Comparison of ENCODE assay signal across 26 mouse cellular contexts in the genomic region with DNA sequence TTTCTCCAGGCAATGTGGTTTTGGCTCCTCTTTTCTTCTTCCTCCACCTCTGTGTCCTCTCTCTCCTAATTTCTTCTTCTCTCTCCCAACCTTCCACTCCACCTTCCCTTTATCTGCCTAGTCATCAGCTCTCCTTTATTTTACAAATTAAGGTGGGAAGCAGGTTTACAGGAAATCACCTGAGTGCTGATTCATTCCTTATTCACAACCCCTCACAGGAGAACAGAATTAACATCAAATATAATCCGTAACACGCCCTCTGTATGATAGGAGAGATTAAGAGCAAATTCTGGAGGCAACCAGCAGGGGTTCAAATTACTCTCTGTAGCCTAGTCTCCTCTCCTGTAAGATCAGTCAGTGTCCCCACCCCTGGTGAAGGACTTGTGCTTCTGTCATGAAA. TPM values are rescaled to one million over a fixed set of nuclear protein-coding genes. Genes with fewer than 3 reads are reported as not detected.
A peak's percentile ranks its signal among the peaks of the same experiment; 100 is the strongest.
DNase-seq lines count a peak whose midpoint lies in the region; ATAC-seq and TF ChIP-seq lines count a peak whose summit lies in the region.
"Had no signal": no experiment of that assay in that cellular context is flagged by ENCODE, and none has a peak within 500 bp of the region (broad histone marks: within the 10 kb centered on the region; RNA-seq: fewer than 3 reads in every experiment).

No protein-coding gene starts in this region.

- intact Hi-C loops in left cerebral cortex, adult 2 months (cut with DNase I) = no loop called here

- H3K9me3 ChIP-seq in forebrain, embryonic 12.5 days = no peaks in the 10 kb centered on the region
- H3K9me3 ChIP-seq in forebrain, embryonic 14.5 days (replicated peaks; ENCODE audit: control insufficient read depth, low read length) = no peaks in the 10 kb centered on the region
- H3K9me3 ChIP-seq: embryonic facial prominence, embryonic 13.5 days; heart, embryonic 15.5 days; hindbrain, embryonic 10.5 days; intestine, embryonic 15.5 days had no signal

- H3K36me3 ChIP-seq in forebrain, embryonic 12.5 days (replicated peaks) = no peaks in the 10 kb centered on the region
- H3K36me3 ChIP-seq in forebrain, embryonic 14.5 days (ENCODE audit: control insufficient read depth, insufficient read depth, low read length) = no peaks in the 10 kb centered on the region
- H3K36me3 ChIP-seq: embryonic facial prominence, embryonic 13.5 days; heart, embryonic 15.5 days; hindbrain, embryonic 10.5 days; intestine, embryonic 15.5 days had no signal

- H3K4me3 ChIP-seq in forebrain, embryonic 12.5 days (replicated peaks) = no peak overlapping the region
- H3K4me3 ChIP-seq in forebrain, embryonic 14.5 days (ENCODE audit: low read depth, low read length) = no peak overlapping the region
- no peak overlapping the region for H3K4me3 ChIP-seq in left cerebral cortex, adult 2 months
- no peak overlapping the region for H3K4me3 ChIP-seq in cortical plate, adult 2 months (ENCODE audit: insufficient read depth, low read length)
- H3K4me3 ChIP-seq: embryonic facial prominence, embryonic 13.5 days; heart, adult 2 months; heart, embryonic 15.5 days; hindbrain, embryonic 10.5 days; intestine, embryonic 15.5 days had no signal

- no peaks in the 10 kb centered on the region for H3K27me3 ChIP-seq in forebrain, embryonic 12.5 days
- H3K27me3 ChIP-seq in forebrain, embryonic 14.5 days (replicated peaks; ENCODE audit: control insufficient read depth, insufficient read depth, low read length) = 0 out of 2 replicates have a peak, but pooled peaks cover 2% of the 10 kb centered on the region
- H3K27me3 ChIP-seq: embryonic facial prominence, embryonic 13.5 days; heart, embryonic 15.5 days; intestine, embryonic 15.5 days had no signal

- WGBS in forebrain, embryonic 12.5 days = 81% methylated on average over 2 of the region's 2 CpGs
- WGBS in forebrain, embryonic 14.5 days = 81% methylated on average over 2 of the region's 2 CpGs

- H3K4me1 ChIP-seq in forebrain, embryonic 12.5 days = peaks cover 19% of the 10 kb centered on the region
- H3K4me1 ChIP-seq in forebrain, embryonic 14.5 days (ENCODE audit: control insufficient read depth, insufficient read depth, low read length) = peaks cover 12% of the 10 kb centered on the region
- H3K4me1 ChIP-seq in cortical plate, adult 2 months (ENCODE audit: control insufficient read depth, insufficient read depth, low read length) = no peaks in the 10 kb centered on the region
- H3K4me1 ChIP-seq: embryonic facial prominence, embryonic 13.5 days; intestine, embryonic 15.5 days had no signal

- DNase-seq in forebrain, embryonic 14.5 days (ENCODE audit: low spot score) = no peak
- no peak for DNase-seq in left cerebral cortex, adult 2 months (ENCODE audit: extremely low spot score in 1 of 2, low spot score in 2 of 2)
- DNase-seq in left cerebral cortex, adult 18-20 months (ENCODE audit: low spot score in 2 of 2) = no peak
- no peak for DNase-seq in lung, postnatal 4 days
- no peak for DNase-seq in adrenal gland, postnatal 36 days
- DNase-seq: adrenal gland, postnatal 14 days; B cell, adult 2 months; cerebellum, adult 8-10 months; cerebellum, postnatal 14 days; gastrocnemius, postnatal 10 days; heart, adult 2 months; heart, postnatal 14 days; kidney, adult 18-20 months had no signal

- TF ChIP-seq POLR2A in cortical plate, adult 2 months (IDR thresholded peaks at IDR 0.05; ENCODE audit: extremely low read depth, insufficient read depth, low read length) = no peak

- H3K9ac ChIP-seq in forebrain, embryonic 12.5 days = no peak overlapping the region
- H3K9ac ChIP-seq in forebrain, embryonic 14.5 days (ENCODE audit: low read length) = no peak overlapping the region
- H3K9ac ChIP-seq: embryonic facial prominence, embryonic 13.5 days; heart, embryonic 15.5 days; hindbrain, embryonic 14.5 days; intestine, embryonic 15.5 days had no signal

- TF ChIP-seq CTCF in left cerebral cortex, adult 2 months (IDR thresholded peaks at IDR 0.05) = no peak
- TF ChIP-seq CTCF in cortical plate, adult 2 months (IDR thresholded peaks at IDR 0.05; ENCODE audit: extremely low read depth, insufficient read depth, low read length) = no peak

- ATAC-seq in forebrain, embryonic 12.5 days (ENCODE audit: low FRiP score) = no peak
- ATAC-seq in forebrain, embryonic 14.5 days = no peak
- ATAC-seq: intestine, embryonic 15.5 days had no signal

- 0 out of 2 replicates have a peak overlapping the region, but pooled peaks have one; percentile 32 for H3K27ac ChIP-seq in forebrain, embryonic 12.5 days
- H3K27ac ChIP-seq in forebrain, embryonic 14.5 days (ENCODE audit: low read depth, low read length) = no peak overlapping the region
- peak overlapping the region; percentile 44; the same call in 1 of the 2 replicates for H3K27ac ChIP-seq in left cerebral cortex, adult 2 months
- H3K27ac ChIP-seq in cortical plate, adult 2 months (ENCODE audit: insufficient read depth, low read length) = peak overlapping the region; percentile 25; the same call in 1 of the 2 replicates
- H3K27ac ChIP-seq: embryonic facial prominence, embryonic 13.5 days; heart, adult 2 months; heart, embryonic 15.5 days; hindbrain, embryonic 10.5 days; hindbrain, embryonic 14.5 days; intestine, embryonic 15.5 days had no signal

- H3K4me2 ChIP-seq in forebrain, embryonic 12.5 days = no peak overlapping the region
- no peak overlapping the region for H3K4me2 ChIP-seq in forebrain, embryonic 14.5 days (ENCODE audit: low read length)
- H3K4me2 ChIP-seq: embryonic facial prominence, embryonic 13.5 days; heart, embryonic 11.5 days; heart, embryonic 15.5 days; hindbrain, embryonic 14.5 days; intestine, embryonic 15.5 days had no signal

RNA-seq across cellular contexts. Expression of a gene that starts 14.0 kb away (rescaled TPM):
- 0.19 and 0.82 TPM in 2 replicates for polyA plus RNA-seq in forebrain, embryonic 12.5 days (2016; fragmentation: Nextera tagmentation; extraction: Ambion mirVana)
- 0.80 and 0.83 TPM in 2 replicates for polyA plus RNA-seq in forebrain, embryonic 14.5 days (2014; fragmentation: Nextera tagmentation; extraction: Ambion mirVana)
- total RNA-seq in left cerebral cortex, adult 2 months (2021) = 1 to 10 TPM; 1.3 to 2.5 TPM
- total RNA-seq in left cerebral cortex, adult 18-20 months (2021) = 1 to 10 TPM; 1.9 to 2.8 TPM
- 0.92 and 2.2 TPM in 2 replicates for polyA plus RNA-seq in cortical plate, adult 2 months (2012; rRNA removed)
- total RNA-seq in adrenal gland, postnatal 36 days (2021) = 1 to 10 TPM in 1 of 2 experiments, under 1 TPM in 1; 0.40 to 7.8 TPM

RNA-seq across cellular contexts. Expression of a gene that starts 35.7 kb away (rescaled TPM):
- polyA plus RNA-seq in forebrain, embryonic 12.5 days (2016; fragmentation: Nextera tagmentation; extraction: Ambion mirVana) = not detected in 2 replicates
- polyA plus RNA-seq in forebrain, embryonic 14.5 days (2014; fragmentation: Nextera tagmentation; extraction: Ambion mirVana) = not detected in 2 replicates
- not detected for total RNA-seq in left cerebral cortex, adult 2 months (2021)
- not detected for total RNA-seq in left cerebral cortex, adult 18-20 months (2021)
- not detected in 2 replicates for polyA plus RNA-seq in cortical plate, adult 2 months (2012; rRNA removed)
- total RNA-seq in adrenal gland, postnatal 36 days (2021) = not detected
- total RNA-seq: adrenal gland, adult 18-20 months; adrenal gland, postnatal 14 days; gastrocnemius, postnatal 10 days; gastrocnemius, postnatal 4 days; heart, adult 2 months; heart, postnatal 14 days had no signal
- polyA plus RNA-seq: CD4-positive, CD25-positive, alpha-beta regulatory T cell, adult 4 months; embryonic facial prominence, embryonic 13.5 days; forebrain, embryonic 16.5 days; frontal cortex, adult 2 months; heart, adult 2 months; heart, embryonic 11.5 days; heart, embryonic 15.5 days; hindbrain, embryonic 10.5 days; hindbrain, embryonic 14.5 days; intestine, embryonic 15.5 days had no signal

RNA-seq across cellular contexts. Expression of a gene that starts 47.6 kb away (rescaled TPM):
- polyA plus RNA-seq in forebrain, embryonic 12.5 days (2016; fragmentation: Nextera tagmentation; extraction: Ambion mirVana) = not detected in 2 replicates
- not detected in 2 replicates for polyA plus RNA-seq in forebrain, embryonic 14.5 days (2014; fragmentation: Nextera tagmentation; extraction: Ambion mirVana)
- not detected for total RNA-seq in left cerebral cortex, adult 2 months (2021)
- total RNA-seq in left cerebral cortex, adult 18-20 months (2021) = not detected
- not detected in 2 replicates for polyA plus RNA-seq in cortical plate, adult 2 months (2012; rRNA removed)
- not detected for total RNA-seq in adrenal gland, postnatal 36 days (2021)
- total RNA-seq: adrenal gland, adult 18-20 months; adrenal gland, postnatal 14 days; gastrocnemius, postnatal 10 days; gastrocnemius, postnatal 4 days; heart, adult 2 months; heart, postnatal 14 days had no signal
- polyA plus RNA-seq: CD4-positive, CD25-positive, alpha-beta regulatory T cell, adult 4 months; embryonic facial prominence, embryonic 13.5 days; forebrain, embryonic 16.5 days; frontal cortex, adult 2 months; heart, adult 2 months; heart, embryonic 11.5 days; heart, embryonic 15.5 days; hindbrain, embryonic 10.5 days; hindbrain, embryonic 14.5 days; intestine, embryonic 15.5 days had no signal

RNA-seq across cellular contexts. Expression of a gene that starts 51.2 kb away (rescaled TPM):
- 58.7 and 67.8 TPM in 2 replicates for polyA plus RNA-seq in forebrain, embryonic 12.5 days (2016; fragmentation: Nextera tagmentation; extraction: Ambion mirVana)
- polyA plus RNA-seq in forebrain, embryonic 14.5 days (2014; fragmentation: Nextera tagmentation; extraction: Ambion mirVana) = 54.7 and 65.0 TPM in 2 replicates
- total RNA-seq in left cerebral cortex, adult 2 months (2021) = 10 to 100 TPM; 25.9 to 30.6 TPM
- total RNA-seq in left cerebral cortex, adult 18-20 months (2021) = 10 to 100 TPM; 23.8 to 34.4 TPM
- 18.9 and 19.2 TPM in 2 replicates for polyA plus RNA-seq in cortical plate, adult 2 months (2012; rRNA removed)
- total RNA-seq in adrenal gland, postnatal 36 days (2021) = 10 to 100 TPM; 33.4 to 54.3 TPM
